Mouse (Mus musculus): ENCODE measurements at regions not wholly inside any gene's neighbourhood (a gene's known extent, or its start where the extent isn't known, plus 50 kb on each side); places are given as distances from the start of the nearest gene placed in this dataset.

DNA sequence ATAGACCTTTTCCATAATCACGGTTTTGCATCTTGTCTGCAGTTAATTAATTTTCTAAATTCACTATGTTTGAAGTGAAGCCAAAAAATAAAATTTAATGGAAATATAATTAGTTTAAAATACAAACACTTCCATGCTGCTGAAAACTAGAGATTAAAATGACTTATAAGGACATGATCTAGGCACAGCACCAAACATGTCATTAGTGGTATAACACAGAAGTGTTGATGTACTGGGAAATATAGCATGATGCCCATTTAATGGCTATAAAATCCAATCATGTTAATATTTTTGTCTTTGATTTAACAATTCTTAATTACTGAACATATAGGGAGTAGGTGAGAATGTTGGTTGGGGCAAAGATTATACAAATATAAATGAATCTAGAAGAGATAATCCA, 487.5 kb upstream of the Gm38303 start:
- Histone ChIP-seq H3K27me3 (replicated peaks) (no peaks in the 10 kb centered on the region), H3K9me3 (no peaks in the 10 kb centered on the region), H3K9ac (no peak overlapping the region), H3K27ac (no peak overlapping the region), H3K4me3 (no peak overlapping the region), H3K4me2 (replicated peaks) (no peak overlapping the region), H3K36me3 (no peaks in the 10 kb centered on the region), H3K4me1 (no peaks in the 10 kb centered on the region)
- WGBS: 73% methylated on average over 1 of the region's 1 CpGs
- no peak for ATAC-seq (ENCODE audit: low FRiP score, low read depth)

DNA sequence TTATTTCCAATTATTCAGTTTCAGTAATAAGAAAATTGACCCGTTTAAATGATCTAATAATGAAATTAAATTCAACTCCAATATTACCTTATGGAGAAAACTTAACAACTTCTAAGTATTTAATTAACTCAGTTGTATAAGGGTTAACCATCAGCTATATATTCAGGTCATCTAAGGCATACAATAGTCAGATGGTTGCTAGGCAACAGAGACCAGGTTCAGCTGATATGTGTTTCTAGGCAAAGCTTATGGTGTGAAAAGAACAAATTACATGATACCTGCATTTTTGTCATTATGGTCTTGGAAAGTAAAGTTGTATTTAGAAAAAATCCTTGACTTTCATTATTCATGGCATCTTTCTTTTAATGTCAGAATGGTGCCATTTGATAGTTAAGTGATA, 487.1 kb upstream of the Gm38303 start:
- Histone ChIP-seq H3K36me3 (no peaks in the 10 kb centered on the region), H3K4me2 (replicated peaks) (no peak overlapping the region), H3K27ac (no peak overlapping the region), H3K9me3 (no peaks in the 10 kb centered on the region), H3K4me1 (no peaks in the 10 kb centered on the region), H3K27me3 (replicated peaks) (no peaks in the 10 kb centered on the region), H3K4me3 (no peak overlapping the region), H3K9ac (no peak overlapping the region)
- 76% methylated on average over 1 of the region's 1 CpGs for WGBS
- ATAC-seq (ENCODE audit: low FRiP score, low read depth): no peak

DNA sequence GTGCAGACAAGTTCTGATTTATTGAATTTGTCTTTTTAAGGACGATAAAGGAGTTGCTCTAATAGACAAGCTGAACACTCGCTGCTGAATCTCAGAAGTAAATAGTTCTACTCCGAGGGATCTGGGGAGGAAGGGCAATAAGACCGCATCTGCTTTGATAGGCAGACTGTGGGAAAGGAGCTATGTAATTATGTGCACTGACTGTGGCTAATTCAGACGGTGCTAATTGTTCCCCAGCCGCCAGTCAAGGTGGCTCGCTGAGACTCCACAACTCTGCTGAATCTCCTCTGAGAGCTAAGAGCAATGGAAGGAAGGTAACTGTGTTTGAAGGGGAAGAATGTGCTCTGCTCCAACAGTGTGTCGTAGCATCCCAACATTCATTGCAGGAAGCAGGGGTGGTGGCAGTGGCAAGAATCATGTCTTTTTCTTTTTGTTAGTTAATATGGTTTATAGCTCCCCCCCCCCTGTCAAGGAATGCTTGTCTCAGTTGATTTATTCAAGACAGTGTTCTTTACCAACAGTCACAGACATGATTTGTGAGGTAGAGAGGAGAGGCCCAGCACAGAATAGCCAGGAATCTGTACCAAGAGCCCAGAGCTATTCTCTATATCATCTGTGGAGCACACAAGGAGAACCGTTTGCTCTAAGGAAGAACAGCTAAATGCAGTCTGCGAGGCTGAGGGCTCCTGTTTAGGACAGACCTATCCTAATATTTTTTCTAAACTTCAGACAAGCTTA, 440.9 kb upstream of the Gm38303 start:
- H3K27ac ChIP-seq: no peak overlapping the region
- no peaks in the 10 kb centered on the region for H3K9me3 ChIP-seq
- 0 out of 2 replicates have a peak, but pooled peaks cover 4% of the 10 kb centered on the region for H3K4me1 ChIP-seq
- H3K9ac ChIP-seq: no peak overlapping the region
- 25% methylated on average over 10 of the region's 10 CpGs for WGBS
- peak; percentile 87 for ATAC-seq (ENCODE audit: low FRiP score, low read depth)
- H3K4me3 ChIP-seq: no peak overlapping the region
- no peaks in the 10 kb centered on the region for H3K27me3 ChIP-seq (replicated peaks)
- 0 out of 2 replicates have a peak overlapping the region, but pooled peaks have one; percentile 3 for H3K4me2 ChIP-seq (replicated peaks)
- H3K36me3 ChIP-seq: no peaks in the 10 kb centered on the region
